Mouse (Mus musculus) bone marrow, adult 2 months (tissue): ENCODE results near the gene Fam126b. TPM values are rescaled to one million over a fixed set of nuclear protein-coding genes. Genes with fewer than 3 reads are reported as not detected.
"Not testable (repeated sequence)": the region's sequence is repeated elsewhere in the genome, so short reads cannot be mapped to it uniquely, and the experiment has no call there.

Source experiments
- H3K27ac ChIP-seq: fragments of 200-500 bp; 2 replicates; pipeline ENCODE4 v1.5.1; 2012; ENCODE audit warnings: low read depth, mild to moderate bottlenecking, control low read depth, inconsistent platforms, low read length; ENCODE audit not compliant: control insufficient read depth, poor library complexity, insufficient read depth
- H3K4me1 ChIP-seq: fragments of 200-500 bp; 2 replicates; pipeline ENCODE4 v1.6.1; 2011; ENCODE audit warnings: low read length; ENCODE audit not compliant: control insufficient read depth, insufficient read depth
- H3K4me3 ChIP-seq: fragments of 200-500 bp; replicated peaks from 2 replicates; pipeline ENCODE3; 2011; ENCODE audit warnings: mild to moderate bottlenecking, low read depth, low read length, control low read depth; ENCODE audit not compliant: control insufficient read depth
- CTCF ChIP-seq: fragments of 200-500 bp; IDR thresholded peaks from 2 replicates; pipeline ENCODE4 v1.5.1; 2011; ENCODE audit warnings: low read length, control low read depth; ENCODE audit not compliant: control insufficient read depth, insufficient read depth
- POLR2A ChIP-seq: fragments of 200-500 bp; IDR thresholded peaks from 2 replicates; pipeline ENCODE4 v1.6.1; 2011; ENCODE audit warnings: low read depth, mild to moderate bottlenecking, control low read depth, low read length, borderline replicate concordance; ENCODE audit not compliant: control insufficient read depth
- WGBS: fragments of 180-500 bp; shearing (Covaris S2); methylation state at CpG from one replicate; pipeline ENCODE4 v1.1.7; 2018; 5-methylcytosine and 5-hydroxymethylcytosine counted together
- polyA plus RNA-seq: library from polyadenylated mRNA; stranded (reverse); fragments of >200 nt; gene quantifications from 2 replicates; pipeline ENCODE4 v1.2.4, GENCODE M21; 2011; ENCODE audit warnings: low replicate concordance; ENCODE audit not compliant: missing spikeins, insufficient read depth, insufficient read length

Fam126b gene
- polyA plus RNA-seq, 1 experiment, result 4.0 TPM

GRCm38 (mm10) chr1:58615146-58615545 lies 29.0 kb upstream of the Fam126b start:
- TF ChIP-seq POLR2A (no peak), CTCF (no peak)
- WGBS, result 69% methylated on average over 4 of the region's 4 CpGs
- no peak overlapping the region for H3K4me3 ChIP-seq
- no peaks in the 10 kb centered on the region for H3K4me1 ChIP-seq
- no peak overlapping the region for H3K27ac ChIP-seq

GRCm38 (mm10) chr1:58614424-58614823 lies 28.3 kb upstream of the Fam126b start:
- no peak overlapping the region for H3K27ac ChIP-seq
- no peaks in the 10 kb centered on the region for H3K4me1 ChIP-seq
- TF ChIP-seq POLR2A (no peak), CTCF (no peak)
- WGBS, result 68% methylated on average over 3 of the region's 3 CpGs
- no peak overlapping the region for H3K4me3 ChIP-seq

GRCm38 (mm10) chr1:58613786-58614185 lies 27.7 kb upstream of the Fam126b start:
- Histone ChIP-seq H3K27ac (no peak overlapping the region), H3K4me1 (no peaks in the 10 kb centered on the region), H3K4me3 (no peak overlapping the region)
- 82% methylated on average over 6 of the region's 6 CpGs for whole genome bisulfite sequencing
- TF ChIP-seq POLR2A (no peak), CTCF (no peak)

GRCm38 (mm10) chr1:58610611-58611010 lies 24.5 kb upstream of the Fam126b start:
- 49% methylated on average over 1 of the region's 1 CpGs for WGBS
- TF ChIP-seq POLR2A (no peak), CTCF (no peak)
- Histone ChIP-seq H3K4me1 (no peaks in the 10 kb centered on the region), H3K27ac (no peak overlapping the region), H3K4me3 (no peak overlapping the region)

GRCm38 (mm10) chr1:58610166-58610565 lies 24.0 kb upstream of the Fam126b start:
- Histone ChIP-seq H3K27ac (no peak overlapping the region), H3K4me3 (no peak overlapping the region), H3K4me1 (no peaks in the 10 kb centered on the region)
- 67% methylated on average over 1 of the region's 1 CpGs for WGBS
- TF ChIP-seq CTCF, result no peak
- TF ChIP-seq POLR2A, result no peak

GRCm38 (mm10) chr1:58609591-58609990 lies 23.5 kb upstream of the Fam126b start:
- H3K4me3 ChIP-seq, H3K4me1 ChIP-seq, H3K27ac ChIP-seq: not testable (repeated sequence)
- 86% methylated on average over 5 of the region's 5 CpGs for WGBS

GRCm38 (mm10) chr1:58603738-58604137 lies 17.6 kb upstream of the Fam126b start:
- Histone ChIP-seq H3K4me3 (no peak overlapping the region), H3K27ac (no peak overlapping the region), H3K4me1 (no peaks in the 10 kb centered on the region; the same call in 1 of the 2 replicates)
- WGBS, result 9% methylated on average over 4 of the region's 4 CpGs
- TF ChIP-seq POLR2A (no peak), CTCF (no peak)

GRCm38 (mm10) chr1:58602681-58603080 lies 16.6 kb upstream of the Fam126b start:
- no peak for TF ChIP-seq CTCF
- TF ChIP-seq POLR2A, result no peak
- no peaks in the 10 kb centered on the region; the same call in 1 of the 2 replicates for H3K4me1 ChIP-seq
- WGBS, result 61% methylated on average over 4 of the region's 4 CpGs
- H3K4me3 ChIP-seq, result no peak overlapping the region
- H3K27ac ChIP-seq, result no peak overlapping the region

GRCm38 (mm10) chr1:58587491-58587890 lies 1.4 kb upstream of the Fam126b start:
- Histone ChIP-seq H3K4me1 (peaks cover 2% of the 10 kb centered on the region; the same call in 1 of the 2 replicates), H3K27ac (no peak overlapping the region), H3K4me3 (no peak overlapping the region)
- TF ChIP-seq POLR2A (no peak), CTCF (no peak)
- 74% methylated on average over 1 of the region's 1 CpGs for WGBS
